Mouse (Mus musculus) gastrocnemius, postnatal 14 days (tissue): ENCODE data around the gene Zfp874a. TPM values are rescaled to one million over a fixed set of nuclear protein-coding genes. Genes with fewer than 3 reads are reported as not detected.
"Not testable (repeated sequence)": the region's sequence is repeated elsewhere in the genome, so short reads cannot be mapped to it uniquely, and the experiment has no call there.

Experiments
- DNase-seq: peaks from one replicate; pipeline ENCODE4 v3.0.0; 2021; ENCODE audit warnings: mixed read lengths
- intact Hi-C: fragments of 180-260 bp; cut with DNase I; formaldehyde crosslinking; loops from one replicate; pipeline ENCODE4 v1.15.1; 2025; ENCODE audit warnings: low total_unique reads
- total RNA-seq, 2 experiments: library from RNA; stranded (reverse); gene quantifications; 2 replicates each; pipeline ENCODE4 v1.2.3; 2021

The Zfp874a gene
- total RNA-seq, 2 experiments from 2014 or later = 3.0 to 4.2 TPM

DNA sequence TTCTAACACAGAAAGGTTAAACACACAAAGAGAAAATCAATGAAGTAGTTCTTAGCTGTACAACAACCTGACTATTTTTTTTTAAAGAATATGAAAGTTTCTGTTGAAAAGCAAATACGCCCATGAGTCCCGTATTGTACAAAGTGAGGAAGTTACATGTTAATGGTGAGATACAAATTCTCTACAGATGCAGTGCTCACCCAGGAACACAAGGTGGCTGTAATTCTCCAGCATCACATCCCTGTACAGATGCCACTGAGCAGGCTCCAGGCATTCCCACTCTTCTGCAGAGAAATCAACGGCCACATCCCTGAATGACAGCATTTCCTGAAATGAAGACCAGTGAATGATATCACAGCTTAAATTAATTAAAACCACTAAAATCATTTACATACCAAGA lies 37.8 kb downstream of the Zfp874a start:
- intact Hi-C loops, DNase-seq: not testable (repeated sequence)

- intact Hi-C loops = not testable (repeated sequence)
Observed at GRCm38 (mm10) chr13:67399183-67399903, 52.1 kb downstream of the Zfp874a start, which contains the start of gene Zfp429. TSS of gene Zfp429 (minus strand) at chr13:67399819.

GRCm38 (mm10) chr13:67376255-67376654 lies 75.2 kb downstream of the Zfp874a start:
- intact Hi-C loops, DNase-seq: not testable (repeated sequence)

More at GRCm38 (mm10) chr13:67399183-67399903, 52.1 kb downstream of the Zfp874a start, which contains the start of gene Zfp429:
- DNase-seq = peak; percentile 65

- DNase-seq = peak; percentile 38
- intact Hi-C loops = not testable (repeated sequence)
Observed at GRCm38 (mm10) chr13:67375050-67375911, 76.1 kb downstream of the Zfp874a start, which contains the start of the genes Gm28041 and Zfp456. TSS of gene Gm28041 (minus strand) at chr13:67375733. TSS of gene Zfp456 (minus strand) at chr13:67375810.

Other genes starting within 250 kb of the Zfp874a start
- 1 to 10 TPM; 1.1 to 1.2 TPM for gene Zfp458, start 173.2 kb downstream of the Zfp874a start, total RNA-seq
- gene Zfp457, start 145.1 kb downstream of the Zfp874a start, total RNA-seq = 1 to 10 TPM in 1 of 2 experiments, under 1 TPM in 1; 0.80 to 2.0 TPM
- 1 to 10 TPM; 1.2 TPM for gene Zfp595, start 119.1 kb downstream of the Zfp874a start, total RNA-seq
- gene Gm28044, start 91.1 kb downstream of the Zfp874a start, total RNA-seq = under 1 TPM in 1 of 2 experiments, not detected in 1; 0.66 TPM
- under 1 TPM; 0.89 to 0.90 TPM for gene Zfp953, start 91.0 kb downstream of the Zfp874a start, total RNA-seq
- gene Gm28041, start 75.9 kb downstream of the Zfp874a start, total RNA-seq = under 1 TPM; 0.35 TPM
- gene Zfp456, start 75.8 kb downstream of the Zfp874a start, total RNA-seq = under 1 TPM; 0.18 to 0.21 TPM
- gene Zfp429, start 51.8 kb downstream of the Zfp874a start, total RNA-seq = 1 to 10 TPM in 1 of 2 experiments, under 1 TPM in 1; 0.64 to 1.8 TPM
- under 1 TPM; 0.20 to 0.21 TPM for gene Zfp459, start 30.2 kb downstream of the Zfp874a start, total RNA-seq
- 1 to 10 TPM; 6.5 to 8.4 TPM for gene Zfp874b, start 32.6 kb upstream of the Zfp874a start, total RNA-seq
- gene Zfp58, start 48.9 kb upstream of the Zfp874a start, total RNA-seq = 1 to 10 TPM; 3.6 to 3.7 TPM
- gene Gm26965, start 74.5 kb upstream of the Zfp874a start, total RNA-seq = under 1 TPM in 1 of 2 experiments, not detected in 1; 0.23 TPM
- gene Zfp87, start 74.6 kb upstream of the Zfp874a start, total RNA-seq = 1 to 10 TPM; 5.1 to 5.8 TPM
- 1 to 10 TPM; 2.1 to 2.6 TPM for gene Zfp748, start 102.2 kb upstream of the Zfp874a start, total RNA-seq
- 1 to 10 TPM; 2.4 to 2.8 TPM for gene Zfp729b, start 158.1 kb upstream of the Zfp874a start, total RNA-seq
- 1 to 10 TPM in 1 of 2 experiments, under 1 TPM in 1; 0.72 to 1.2 TPM for gene Gm49345, start 186.1 kb upstream of the Zfp874a start, total RNA-seq
- gene Zfp729a, start 186.2 kb upstream of the Zfp874a start, total RNA-seq = 1 to 10 TPM; 2.5 to 2.6 TPM
- gene Zfp738, start 235.4 kb upstream of the Zfp874a start, total RNA-seq = 1 to 10 TPM; 3.6 to 3.9 TPM